ENCODE assay signal across 8 mouse cellular contexts in the genomic region with DNA sequence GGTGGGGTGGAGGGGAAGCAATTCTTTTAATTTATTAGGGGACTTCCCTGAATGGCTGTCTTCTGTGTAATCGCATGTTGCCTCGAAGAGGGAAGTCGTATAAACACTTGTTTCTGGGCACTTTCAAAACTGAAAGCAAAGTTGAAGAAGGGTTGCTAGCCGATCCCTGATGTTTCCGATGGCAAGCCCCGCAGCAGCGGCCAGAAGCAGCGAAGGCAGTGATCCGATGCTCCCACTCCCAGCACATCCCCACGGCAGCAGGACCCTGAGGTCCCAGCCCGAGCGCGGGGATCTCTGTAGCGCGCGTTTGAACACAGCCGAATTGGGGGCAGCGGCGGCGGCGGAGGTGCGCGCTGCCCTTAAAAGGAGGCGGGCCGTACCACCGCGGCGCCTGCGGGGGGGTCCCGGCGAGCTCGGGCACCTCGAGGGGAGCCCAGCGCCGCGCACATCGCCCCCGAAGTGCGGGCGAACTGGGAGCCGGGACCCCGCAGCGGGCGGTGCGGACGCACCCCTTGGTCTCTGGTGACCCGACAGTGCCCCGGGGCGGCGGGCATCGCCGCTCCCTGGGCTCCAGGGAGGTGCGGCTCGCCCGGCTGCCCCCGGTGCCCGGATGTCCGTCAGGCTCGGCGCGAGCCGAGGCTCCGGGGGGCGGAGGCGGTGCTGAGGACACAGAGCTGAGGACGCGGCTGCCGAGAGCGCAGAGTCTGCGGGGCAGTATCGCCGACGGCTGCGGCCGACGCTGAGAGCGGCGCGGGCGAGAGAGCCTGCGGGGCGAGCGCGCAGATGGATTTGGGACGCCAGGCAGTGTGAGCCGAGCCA.
DNase-seq lines count a peak whose midpoint lies in the region; ATAC-seq and TF ChIP-seq lines count a peak whose summit lies in the region.

No protein-coding gene starts in this region.

- peak overlapping the region; percentile 99 for H3K27ac ChIP-seq in bone marrow macrophage, adult 2 months (ENCODE audit: insufficient read depth, low read depth, low read length)
- peak overlapping the region; percentile 96 for H3K27ac ChIP-seq in heart, embryonic 11.5 days (ENCODE audit: low read depth, low read length)
- H3K27ac ChIP-seq in kidney, embryonic 15.5 days, result peak overlapping the region; percentile 97
- H3K27ac ChIP-seq in liver, embryonic 13.5 days, result peak overlapping the region; percentile 100

- under 1% methylated on average over 73 of the region's 86 CpGs for WGBS in heart, embryonic 11.5 days (ENCODE audit: insufficient replicate concordance)
- WGBS in kidney, embryonic 15.5 days, result under 1% methylated on average over 86 of the region's 86 CpGs
- WGBS in liver, embryonic 13.5 days (ENCODE audit: insufficient replicate concordance), result under 1% methylated on average over 78 of the region's 86 CpGs

- TF ChIP-seq CTCF in bone marrow macrophage, adult 2 months (IDR thresholded peaks at IDR 0.05; ENCODE audit: low read depth, low read length), result no peak

- peak overlapping the region; percentile 79 for H3K4me2 ChIP-seq in heart, embryonic 11.5 days
- H3K4me2 ChIP-seq in kidney, embryonic 15.5 days, result peak overlapping the region; percentile 86
- H3K4me2 ChIP-seq in liver, embryonic 13.5 days, result peak overlapping the region; percentile 98

- peak overlapping the region; percentile 89 for H3K9ac ChIP-seq in heart, embryonic 11.5 days (ENCODE audit: low read depth, low read length)
- peak overlapping the region; percentile 80 for H3K9ac ChIP-seq in kidney, embryonic 15.5 days
- peak overlapping the region; percentile 96 for H3K9ac ChIP-seq in liver, embryonic 13.5 days

- TF ChIP-seq POLR2A in bone marrow macrophage, adult 2 months (IDR thresholded peaks at IDR 0.05; ENCODE audit: borderline replicate concordance, low read depth, low read length), result no peak

- peaks cover 7% of the 10 kb centered on the region; the same call in 1 of the 2 replicates for H3K27me3 ChIP-seq in heart, embryonic 11.5 days (ENCODE audit: control insufficient read depth, insufficient read depth, low read length)
- H3K27me3 ChIP-seq in kidney, embryonic 15.5 days, result 0 out of 2 replicates have a peak, but pooled peaks cover 3% of the 10 kb centered on the region
- H3K27me3 ChIP-seq in liver, embryonic 13.5 days, result no peaks in the 10 kb centered on the region
- no peaks in the 10 kb centered on the region for H3K27me3 ChIP-seq in splenic B cell, adult 2 months (ENCODE audit: control insufficient read depth, insufficient read depth, low read length, poor library complexity, severe bottlenecking)

- peak; percentile 69 for ATAC-seq in erythroblast, adult 5-6 weeks (replicated peaks; ENCODE audit: low FRiP score, poor library complexity, severe bottlenecking)
- peak; percentile 95 for ATAC-seq in heart, embryonic 11.5 days (replicated peaks; ENCODE audit: insufficient number of reproducible peaks, low FRiP score, low TSS enrichment)
- peak; percentile 97 for ATAC-seq in kidney, embryonic 15.5 days (replicated peaks; ENCODE audit: low FRiP score)
- peak; percentile 93 for ATAC-seq in liver, embryonic 13.5 days (ENCODE audit: low read depth)

- H3K4me1 ChIP-seq in bone marrow macrophage, adult 2 months (ENCODE audit: control insufficient read depth, insufficient read depth, low read length), result peaks cover 48% of the 10 kb centered on the region
- H3K4me1 ChIP-seq in heart, embryonic 11.5 days (ENCODE audit: control insufficient read depth, insufficient read depth, low read length), result peaks cover 4% of the 10 kb centered on the region; the same call in 1 of the 2 replicates
- H3K4me1 ChIP-seq in kidney, embryonic 15.5 days, result peaks cover 34% of the 10 kb centered on the region
- H3K4me1 ChIP-seq in liver, embryonic 13.5 days (replicated peaks), result peaks cover 68% of the 10 kb centered on the region

- no peaks in the 10 kb centered on the region for H3K36me3 ChIP-seq in heart, embryonic 11.5 days (ENCODE audit: control insufficient read depth, insufficient read depth, low read length)
- H3K36me3 ChIP-seq in kidney, embryonic 15.5 days, result no peaks in the 10 kb centered on the region
- H3K36me3 ChIP-seq in liver, embryonic 13.5 days, result peaks cover 12% of the 10 kb centered on the region
- no peaks in the 10 kb centered on the region for H3K36me3 ChIP-seq in splenic B cell, adult 2 months (ENCODE audit: control insufficient read depth, insufficient read depth, low read length, poor library complexity, severe bottlenecking)

- H3K4me3 ChIP-seq in bone marrow macrophage, adult 2 months (ENCODE audit: insufficient read depth, low read length), result peak overlapping the region; percentile 96
- H3K4me3 ChIP-seq in heart, embryonic 11.5 days (ENCODE audit: low read depth, low read length), result peak overlapping the region; percentile 82
- H3K4me3 ChIP-seq in kidney, embryonic 15.5 days (replicated peaks), result peak overlapping the region; percentile 73
- H3K4me3 ChIP-seq in liver, embryonic 13.5 days (replicated peaks), result peak overlapping the region; percentile 87

- peak; percentile 91 for DNase-seq in CD4-positive helper T cell, adult 2 months (ENCODE audit: low read depth, low spot score)
- peak; percentile 86 for DNase-seq in liver, embryonic 13.5 days
- peak; percentile 86 to 87 for DNase-seq in natural killer cell, adult 2 months (ENCODE audit: low spot score in 2 of 2)
- peak; percentile 92 for DNase-seq in splenic B cell, adult 2 months (ENCODE audit: low read depth, low spot score)

- H3K9me3 ChIP-seq in heart, embryonic 11.5 days (replicated peaks; ENCODE audit: control insufficient read depth, low read length), result no peaks in the 10 kb centered on the region; the same call in 1 of the 2 replicates
- H3K9me3 ChIP-seq in kidney, embryonic 15.5 days (replicated peaks), result no peaks in the 10 kb centered on the region
- no peaks in the 10 kb centered on the region for H3K9me3 ChIP-seq in liver, embryonic 13.5 days (replicated peaks)

Comparison
In these comparisons a context has a peak if more than half of its experiments do, and no peak if none do; other contexts are left out.
1. Peak in every context shown above with its lines: DNase-seq, ATAC-seq, H3K4me3 ChIP-seq and H3K27ac ChIP-seq.